Comparison of ENCODE assay signal across 12 mouse cellular contexts in genomic region chr4:12781969-12782904, GRCm38 (mm10).
DNase-seq lines count a peak whose midpoint lies in the region; ATAC-seq lines count a peak whose summit lies in the region.
"Had no signal": no experiment of that assay in that cellular context is flagged by ENCODE, and none has a peak within 500 bp of the region (broad histone marks: within the 10 kb centered on the region; RNA-seq: fewer than 3 reads in every experiment).

No protein-coding gene starts in this region.

- no peak overlapping the region for H3K4me3 ChIP-seq in kidney, embryonic 15.5 days (replicated peaks)
- H3K4me3 ChIP-seq in heart, embryonic 15.5 days: no peak overlapping the region
- no peak overlapping the region for H3K4me3 ChIP-seq in limb, embryonic 12.5 days (replicated peaks)
- H3K4me3 ChIP-seq: myocyte had no signal

- H3K9me3 ChIP-seq in kidney, embryonic 15.5 days (replicated peaks): no peaks in the 10 kb centered on the region
- no peaks in the 10 kb centered on the region for H3K9me3 ChIP-seq in heart, embryonic 15.5 days (replicated peaks)
- no peaks in the 10 kb centered on the region for H3K9me3 ChIP-seq in limb, embryonic 12.5 days

- no peaks in the 10 kb centered on the region for H3K27me3 ChIP-seq in kidney, embryonic 15.5 days
- no peaks in the 10 kb centered on the region for H3K27me3 ChIP-seq in heart, embryonic 15.5 days
- no peaks in the 10 kb centered on the region for H3K27me3 ChIP-seq in limb, embryonic 12.5 days

- H3K36me3 ChIP-seq in kidney, embryonic 15.5 days: no peaks in the 10 kb centered on the region
- H3K36me3 ChIP-seq in heart, embryonic 15.5 days: no peaks in the 10 kb centered on the region
- no peaks in the 10 kb centered on the region for H3K36me3 ChIP-seq in limb, embryonic 12.5 days

- no peak overlapping the region for H3K27ac ChIP-seq in kidney, embryonic 15.5 days
- peak overlapping the region; percentile 57 for H3K27ac ChIP-seq in heart, embryonic 15.5 days
- H3K27ac ChIP-seq in limb, embryonic 12.5 days: peak overlapping the region; percentile 41
- H3K27ac ChIP-seq: liver, embryonic 14.5 days had no signal

- ATAC-seq in kidney, embryonic 15.5 days (replicated peaks; ENCODE audit: low FRiP score): no peak
- ATAC-seq in heart, embryonic 15.5 days (replicated peaks; ENCODE audit: insufficient number of reproducible peaks, insufficient read depth, low FRiP score, low read depth): peak; percentile 67; the same call in 1 of the 2 replicates
- ATAC-seq in limb, embryonic 12.5 days (ENCODE audit: insufficient number of reproducible peaks, insufficient read depth, low FRiP score, low TSS enrichment, low read depth): peak; percentile 56; the same call in 1 of the 2 replicates

- no peak overlapping the region for H3K4me2 ChIP-seq in kidney, embryonic 15.5 days
- H3K4me2 ChIP-seq in heart, embryonic 15.5 days: 0 out of 2 replicates have a peak overlapping the region, but pooled peaks have one; percentile 2
- H3K4me2 ChIP-seq in limb, embryonic 12.5 days: no peak overlapping the region

- DNase-seq in embryo, embryonic 10 days (ENCODE audit: low spot score): peak; percentile 12
- DNase-seq in embryo, embryonic 10.5 days (ENCODE audit: low spot score): no peak
- peak; percentile 3 for DNase-seq in kidney, adult 9 months
- DNase-seq in right cerebral cortex, postnatal 25 days: no peak
- DNase-seq in adipocyte (ENCODE audit: low spot score): no peak
- DNase-seq: cerebellum, postnatal 14 days; layer of hippocampus, postnatal 36 days had no signal

- H3K4me1 ChIP-seq in kidney, embryonic 15.5 days: no peaks in the 10 kb centered on the region
- H3K4me1 ChIP-seq in heart, embryonic 15.5 days (replicated peaks): peaks cover 17% of the 10 kb centered on the region
- peaks cover 20% of the 10 kb centered on the region for H3K4me1 ChIP-seq in limb, embryonic 12.5 days (replicated peaks)

- 68% methylated on average over 10 of the region's 10 CpGs for WGBS in kidney, embryonic 15.5 days
- WGBS in heart, embryonic 15.5 days: 35% methylated on average over 10 of the region's 10 CpGs
- WGBS in limb, embryonic 12.5 days: 52% methylated on average over 10 of the region's 10 CpGs

- H3K9ac ChIP-seq in kidney, embryonic 15.5 days: no peak overlapping the region
- H3K9ac ChIP-seq in heart, embryonic 15.5 days: no peak overlapping the region
- H3K9ac ChIP-seq in limb, embryonic 12.5 days (replicated peaks): no peak overlapping the region
- H3K9ac ChIP-seq: liver, embryonic 14.5 days had no signal

Comparison
In these comparisons a context has a peak if more than half of its experiments do, and no peak if none do; other contexts are left out.
1. DNase-seq: peak in embryo, embryonic 10 days (single experiment) and kidney, adult 9 months (single experiment); none in embryo, embryonic 10.5 days (single experiment), right cerebral cortex, postnatal 25 days (single experiment) and adipocyte (single experiment).